Comparison of ENCODE assay signal across 12 mouse cellular contexts in genomic region chr19:11293616-11294015, GRCm38 (mm10). TPM values are rescaled to one million over a fixed set of nuclear protein-coding genes. Genes with fewer than 3 reads are reported as not detected.
DNase-seq lines count a peak whose midpoint lies in the region; ATAC-seq and TF ChIP-seq lines count a peak whose summit lies in the region.
"Not testable (repeated sequence)": the region's sequence is repeated elsewhere in the genome, so short reads cannot be mapped to it uniquely, and the experiment has no call there.
"Had no signal": no experiment of that assay in that cellular context is flagged by ENCODE, and none has a peak within 500 bp of the region (broad histone marks: within the 10 kb centered on the region; RNA-seq: fewer than 3 reads in every experiment).

No protein-coding gene starts in this region.

- not testable (repeated sequence) for TF ChIP-seq POLR2A in ES-Bruce4 (IDR thresholded peaks at IDR 0.05; ENCODE audit: insufficient read depth, low read length)

- H3K4me2 ChIP-seq in embryonic facial prominence, embryonic 14.5 days (ENCODE audit: low read depth, low read length) = peak overlapping the region; percentile 59
- H3K4me2 ChIP-seq in hindbrain, embryonic 13.5 days = peak overlapping the region; percentile 55
- peak overlapping the region; percentile 60 for H3K4me2 ChIP-seq in kidney, embryonic 16.5 days (replicated peaks; ENCODE audit: low read depth, low read length)
- H3K4me2 ChIP-seq in liver, embryonic 15.5 days = peak overlapping the region; percentile 30; the same call in 1 of the 2 replicates
- peak overlapping the region; percentile 50; the same call in 1 of the 2 replicates for H3K4me2 ChIP-seq in midbrain, embryonic 14.5 days (ENCODE audit: low read length)
- peak overlapping the region; percentile 64 for H3K4me2 ChIP-seq in stomach, embryonic 15.5 days

- 11% methylated on average over 3 of the region's 3 CpGs for WGBS in embryonic facial prominence, embryonic 14.5 days
- 4% methylated on average over 3 of the region's 3 CpGs for WGBS in heart, embryonic 10.5 days
- WGBS in hindbrain, embryonic 13.5 days = 14% methylated on average over 3 of the region's 3 CpGs
- WGBS in kidney, embryonic 16.5 days = 19% methylated on average over 3 of the region's 3 CpGs
- 15% methylated on average over 3 of the region's 3 CpGs for WGBS in liver, embryonic 15.5 days (ENCODE audit: insufficient replicate concordance)
- 15% methylated on average over 3 of the region's 3 CpGs for WGBS in midbrain, embryonic 14.5 days
- WGBS in stomach, embryonic 15.5 days = 19% methylated on average over 3 of the region's 3 CpGs

- not testable (repeated sequence) for ATAC-seq in embryonic facial prominence, embryonic 14.5 days (ENCODE audit: low read depth); hindbrain, embryonic 13.5 days (ENCODE audit: low FRiP score); kidney, embryonic 16.5 days (ENCODE audit: low FRiP score, low TSS enrichment); liver, embryonic 15.5 days (ENCODE audit: insufficient read depth); midbrain, embryonic 14.5 days (ENCODE audit: low FRiP score, low TSS enrichment); stomach, embryonic 15.5 days (ENCODE audit: insufficient read depth, low FRiP score, low read depth)

- H3K9me3 ChIP-seq in ES-Bruce4 (replicated peaks; ENCODE audit: control insufficient read depth, insufficient read depth, low read length, poor library complexity, severe bottlenecking); embryonic facial prominence, embryonic 14.5 days (ENCODE audit: control insufficient read depth, low read length); heart, embryonic 10.5 days; hindbrain, embryonic 13.5 days; kidney, embryonic 16.5 days (ENCODE audit: low read length); liver, embryonic 15.5 days (replicated peaks); midbrain, embryonic 14.5 days (ENCODE audit: control insufficient read depth, low read length); stomach, embryonic 15.5 days: not testable (repeated sequence)

- not testable (repeated sequence) for DNase-seq in embryonic facial prominence, embryonic 14.5 days (ENCODE audit: low spot score); heart, embryonic 10.5 days (ENCODE audit: low spot score); midbrain, embryonic 14.5 days

- peak overlapping the region; percentile 86 for H3K27ac ChIP-seq in ES-Bruce4 (ENCODE audit: insufficient read depth, low read length)
- H3K27ac ChIP-seq in embryonic facial prominence, embryonic 14.5 days (replicated peaks; ENCODE audit: low read depth, low read length); heart, embryonic 10.5 days; hindbrain, embryonic 13.5 days; kidney, embryonic 16.5 days (ENCODE audit: low read length); liver, embryonic 15.5 days (replicated peaks); midbrain, embryonic 14.5 days (replicated peaks; ENCODE audit: low read depth, low read length); stomach, embryonic 15.5 days: not testable (repeated sequence)

- not testable (repeated sequence) for H3K27me3 ChIP-seq in ES-Bruce4 (ENCODE audit: control insufficient read depth, insufficient read depth, low read length, poor library complexity, severe bottlenecking); embryonic facial prominence, embryonic 14.5 days (replicated peaks; ENCODE audit: control insufficient read depth, insufficient read depth, low read length); heart, embryonic 10.5 days (ENCODE audit: insufficient read depth, poor library complexity, severe bottlenecking); hindbrain, embryonic 13.5 days; kidney, embryonic 16.5 days (ENCODE audit: insufficient read depth, low read length); liver, embryonic 15.5 days; midbrain, embryonic 14.5 days (ENCODE audit: control insufficient read depth, insufficient read depth, low read length); stomach, embryonic 15.5 days (replicated peaks)

- TF ChIP-seq EP300 in ES-Bruce4 (IDR thresholded peaks at IDR 0.05; ENCODE audit: insufficient read depth, low read depth, low read length) = not testable (repeated sequence)

- not testable (repeated sequence) for TF ChIP-seq CTCF in ES-Bruce4 (IDR thresholded peaks at IDR 0.05; ENCODE audit: low read depth, low read length)

- peak overlapping the region; percentile 90 for H3K9ac ChIP-seq in ES-Bruce4 (ENCODE audit: low read depth, poor library complexity, severe bottlenecking)
- H3K9ac ChIP-seq in embryonic facial prominence, embryonic 14.5 days (ENCODE audit: low read depth, low read length); hindbrain, embryonic 13.5 days; kidney, embryonic 16.5 days (replicated peaks; ENCODE audit: low read length); liver, embryonic 15.5 days; midbrain, embryonic 14.5 days (replicated peaks; ENCODE audit: low read length); stomach, embryonic 15.5 days: not testable (repeated sequence)

- not testable (repeated sequence) for H3K4me1 ChIP-seq in ES-Bruce4 (ENCODE audit: control insufficient read depth, insufficient read depth, low read length); embryonic facial prominence, embryonic 14.5 days (ENCODE audit: control insufficient read depth, insufficient read depth, low read length); heart, embryonic 10.5 days; hindbrain, embryonic 13.5 days (replicated peaks); kidney, embryonic 16.5 days (ENCODE audit: insufficient read depth, low read length); liver, embryonic 15.5 days (replicated peaks); midbrain, embryonic 14.5 days (ENCODE audit: control insufficient read depth, insufficient read depth, low read length); stomach, embryonic 15.5 days

- not testable (repeated sequence) for H3K4me3 ChIP-seq in ES-Bruce4 (ENCODE audit: low read depth, low read length); embryonic facial prominence, embryonic 14.5 days (ENCODE audit: low read depth, low read length); hindbrain, embryonic 13.5 days; kidney, embryonic 16.5 days (ENCODE audit: low read length); liver, embryonic 15.5 days (replicated peaks); midbrain, embryonic 14.5 days (replicated peaks; ENCODE audit: low read depth, low read length)
- H3K4me3 ChIP-seq in heart, embryonic 10.5 days = peak overlapping the region; percentile 55
- H3K4me3 ChIP-seq in stomach, embryonic 15.5 days (replicated peaks) = peak overlapping the region; percentile 45; the same call in 1 of the 2 replicates

- not testable (repeated sequence) for H3K36me3 ChIP-seq in ES-Bruce4 (ENCODE audit: control insufficient read depth, insufficient read depth, low read length, poor library complexity, severe bottlenecking); embryonic facial prominence, embryonic 14.5 days (ENCODE audit: control insufficient read depth, insufficient read depth, low read length); heart, embryonic 10.5 days; hindbrain, embryonic 13.5 days; kidney, embryonic 16.5 days (ENCODE audit: insufficient read depth, low read length); liver, embryonic 15.5 days (replicated peaks); midbrain, embryonic 14.5 days (ENCODE audit: control insufficient read depth, insufficient read depth, low read length); stomach, embryonic 15.5 days

RNA-seq across cellular contexts. Expression of gene Ms4a5, which starts 9.9 kb away (rescaled TPM):
- polyA plus RNA-seq in ES-Bruce4 (2011; ENCODE audit: insufficient read depth, insufficient read length, low read depth, missing spikeins) = not detected in 2 replicates
- polyA plus RNA-seq in embryonic facial prominence, embryonic 14.5 days (2014; fragmentation: Nextera tagmentation; extraction: Ambion mirVana) = not detected in 2 replicates
- polyA plus RNA-seq in heart, embryonic 10.5 days (2016; fragmentation: Nextera tagmentation; extraction: Ambion mirVana) = not detected in 2 replicates
- not detected in 2 replicates for polyA plus RNA-seq in hindbrain, embryonic 13.5 days (2015; fragmentation: Nextera tagmentation; extraction: Ambion mirVana)
- not detected in 2 replicates for polyA plus RNA-seq in kidney, embryonic 16.5 days (2015; fragmentation: Nextera tagmentation; extraction: Ambion mirVana)
- not detected in 2 replicates for polyA plus RNA-seq in liver, embryonic 15.5 days (2015; fragmentation: Nextera tagmentation; extraction: Ambion mirVana)
- polyA plus RNA-seq in midbrain, embryonic 14.5 days (2014; fragmentation: Nextera tagmentation; extraction: Ambion mirVana) = not detected in 2 replicates
- not detected in 2 replicates for polyA plus RNA-seq in stomach, embryonic 15.5 days (2015; fragmentation: Nextera tagmentation; extraction: Ambion mirVana)
- polyA plus RNA-seq: adrenal gland, adult 2 months; C2C12; frontal cortex, adult 2 months; Patski had no signal

RNA-seq across cellular contexts. Expression of gene Ms4a14, which starts 20.6 kb away (rescaled TPM):
- not detected in 2 replicates for polyA plus RNA-seq in ES-Bruce4 (2011; ENCODE audit: insufficient read depth, insufficient read length, low read depth, missing spikeins)
- polyA plus RNA-seq in embryonic facial prominence, embryonic 14.5 days (2014; fragmentation: Nextera tagmentation; extraction: Ambion mirVana) = 0.08 and 0.37 TPM in 2 replicates
- not detected in 2 replicates for polyA plus RNA-seq in heart, embryonic 10.5 days (2016; fragmentation: Nextera tagmentation; extraction: Ambion mirVana)
- 0.08 TPM in 1 of 2 replicates, not detected in the other for polyA plus RNA-seq in hindbrain, embryonic 13.5 days (2015; fragmentation: Nextera tagmentation; extraction: Ambion mirVana)
- polyA plus RNA-seq in kidney, embryonic 16.5 days (2015; fragmentation: Nextera tagmentation; extraction: Ambion mirVana) = 0.07 and 0.09 TPM in 2 replicates
- not detected in 2 replicates for polyA plus RNA-seq in liver, embryonic 15.5 days (2015; fragmentation: Nextera tagmentation; extraction: Ambion mirVana)
- polyA plus RNA-seq in midbrain, embryonic 14.5 days (2014; fragmentation: Nextera tagmentation; extraction: Ambion mirVana) = not detected in 2 replicates
- 0.06 TPM in 2 replicates for polyA plus RNA-seq in stomach, embryonic 15.5 days (2015; fragmentation: Nextera tagmentation; extraction: Ambion mirVana)
- polyA plus RNA-seq: C2C12 had no signal

RNA-seq across cellular contexts. Expression of gene Ms4a1, which starts 27.6 kb away (rescaled TPM):
- not detected in 2 replicates for polyA plus RNA-seq in ES-Bruce4 (2011; ENCODE audit: insufficient read depth, insufficient read length, low read depth, missing spikeins)
- not detected in 2 replicates for polyA plus RNA-seq in embryonic facial prominence, embryonic 14.5 days (2014; fragmentation: Nextera tagmentation; extraction: Ambion mirVana)
- not detected in 2 replicates for polyA plus RNA-seq in heart, embryonic 10.5 days (2016; fragmentation: Nextera tagmentation; extraction: Ambion mirVana)
- not detected in 2 replicates for polyA plus RNA-seq in hindbrain, embryonic 13.5 days (2015; fragmentation: Nextera tagmentation; extraction: Ambion mirVana)
- not detected in 2 replicates for polyA plus RNA-seq in kidney, embryonic 16.5 days (2015; fragmentation: Nextera tagmentation; extraction: Ambion mirVana)
- not detected in 2 replicates for polyA plus RNA-seq in liver, embryonic 15.5 days (2015; fragmentation: Nextera tagmentation; extraction: Ambion mirVana)
- polyA plus RNA-seq in midbrain, embryonic 14.5 days (2014; fragmentation: Nextera tagmentation; extraction: Ambion mirVana) = not detected in 2 replicates
- not detected in 2 replicates for polyA plus RNA-seq in stomach, embryonic 15.5 days (2015; fragmentation: Nextera tagmentation; extraction: Ambion mirVana)
- polyA plus RNA-seq: C2C12, Patski had no signal

RNA-seq across cellular contexts. Expression of gene Ms4a7, which starts 42.3 kb away (rescaled TPM):
- polyA plus RNA-seq in ES-Bruce4 (2011; ENCODE audit: insufficient read depth, insufficient read length, low read depth, missing spikeins) = not detected in 2 replicates
- polyA plus RNA-seq in embryonic facial prominence, embryonic 14.5 days (2014; fragmentation: Nextera tagmentation; extraction: Ambion mirVana) = 11.1 and 11.4 TPM in 2 replicates
- not detected in 2 replicates for polyA plus RNA-seq in heart, embryonic 10.5 days (2016; fragmentation: Nextera tagmentation; extraction: Ambion mirVana)
- polyA plus RNA-seq in hindbrain, embryonic 13.5 days (2015; fragmentation: Nextera tagmentation; extraction: Ambion mirVana) = 3.2 and 3.8 TPM in 2 replicates
- 3.3 and 4.1 TPM in 2 replicates for polyA plus RNA-seq in kidney, embryonic 16.5 days (2015; fragmentation: Nextera tagmentation; extraction: Ambion mirVana)
- polyA plus RNA-seq in liver, embryonic 15.5 days (2015; fragmentation: Nextera tagmentation; extraction: Ambion mirVana) = 1.4 and 1.7 TPM in 2 replicates
- polyA plus RNA-seq in midbrain, embryonic 14.5 days (2014; fragmentation: Nextera tagmentation; extraction: Ambion mirVana) = 2.6 TPM in 1 of 2 replicates, not detected in the other
- polyA plus RNA-seq in stomach, embryonic 15.5 days (2015; fragmentation: Nextera tagmentation; extraction: Ambion mirVana) = 5.5 and 6.2 TPM in 2 replicates
- polyA plus RNA-seq: C2C12 had no signal
